13 mouse cellular contexts compared by ENCODE assay signal in the genomic region with DNA sequence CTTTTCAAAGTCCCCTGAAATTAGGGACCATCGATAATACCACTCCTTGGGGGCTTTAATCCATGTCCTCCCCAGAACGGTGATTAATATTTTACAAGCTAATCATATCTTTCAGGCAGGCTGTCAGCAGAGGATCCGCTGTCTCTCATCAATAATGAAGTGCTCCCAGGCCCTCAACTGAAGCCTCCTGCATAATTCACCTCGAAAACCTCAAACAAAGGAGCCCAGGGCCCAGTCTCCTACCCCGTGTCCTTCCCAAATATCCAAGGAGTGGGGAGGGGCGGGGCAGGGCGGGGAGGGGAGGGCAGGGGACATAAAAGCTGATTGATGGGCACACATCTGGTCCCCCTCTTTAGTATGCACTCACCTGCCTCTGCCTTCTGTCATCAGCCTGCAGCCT. TPM values are rescaled to one million over a fixed set of nuclear protein-coding genes. Genes with fewer than 3 reads are reported as not detected.
"Had no signal": no experiment of that assay in that cellular context is flagged by ENCODE, and none has a peak within 500 bp of the region (broad histone marks: within the 10 kb centered on the region; RNA-seq: fewer than 3 reads in every experiment).

No protein-coding gene starts in this region.

- H3K4me2 ChIP-seq: limb, embryonic 12.5 days had no signal

- DNase-seq: kidney, adult 11 months; kidney, adult 9 months; kidney, postnatal 36 days; layer of hippocampus, adult 9-11 months; liver; lung, adult 18-20 months; right cerebral cortex, adult 18-20 months; right cerebral cortex, postnatal 25 days; thymus, postnatal 36 days had no signal

- H3K36me3 ChIP-seq: limb, embryonic 12.5 days had no signal

- H3K27ac ChIP-seq: kidney, postnatal 0 days; limb, embryonic 12.5 days; liver, embryonic 14.5 days had no signal

- H3K9ac ChIP-seq: limb, embryonic 12.5 days; liver, embryonic 14.5 days had no signal

- H3K4me3 ChIP-seq: limb, embryonic 12.5 days had no signal

- H3K4me1 ChIP-seq: limb, embryonic 12.5 days had no signal

RNA-seq across cellular contexts. Expression of a gene that starts 31.2 kb away (rescaled TPM):
- total RNA-seq: megakaryocyte-erythroid progenitor cell, adult 5-6 weeks had no signal
- polyA plus RNA-seq: limb, embryonic 12.5 days had no signal
